Mouse (Mus musculus): ENCODE measurements around the gene Rpl37.

- TF ChIP-seq CTCF (conservative IDR thresholded peaks at IDR 0.05; ENCODE audit: insufficient read depth, insufficient read length, low read depth, low read length): no peak
- TF ChIP-seq POLR2A (IDR thresholded peaks at IDR 0.05; ENCODE audit: low read depth, low read length): no peak
Observed at GRCm38 (mm10) chr15:5127487-5127886, 11.0 kb downstream of the Rpl37 start.

All from kidney, adult 2 months (tissue).